Mouse (Mus musculus) hindbrain, embryonic 14.5 days (tissue): ENCODE results near the gene Matk. TPM values are rescaled to one million over a fixed set of nuclear protein-coding genes. Genes with fewer than 3 reads are reported as not detected.

Source experiments
- ATAC-seq: fragments of 200-750 bp; cut with Nextera tagmentation; 2 replicates; pipeline ENCODE4 v1.8.0; 2017; ENCODE audit warnings: moderate number of reproducible peaks, mild to moderate bottlenecking, moderate TSS enrichment, moderate library complexity; ENCODE audit not compliant: low FRiP score
- DNase-seq: peaks from one replicate; pipeline ENCODE4 v3.0.0-alpha.2; 2015; ENCODE audit warnings: low spot score
- H3K27ac ChIP-seq: fragments of 300-500 bp; sonication (generic); 2 replicates; pipeline ENCODE4 v1.5.1; 2014; ENCODE audit warnings: mild to moderate bottlenecking, moderate library complexity
- H3K27me3 ChIP-seq: fragments of 300-500 bp; sonication (generic); 2 replicates; pipeline ENCODE4 v1.6.1; 2014; ENCODE audit warnings: mild to moderate bottlenecking, low read length, mixed read lengths; ENCODE audit not compliant: control insufficient read depth, insufficient read depth
- H3K36me3 ChIP-seq: fragments of 300-500 bp; sonication (generic); replicated peaks from 2 replicates; pipeline ENCODE4 v1.6.1; 2014; ENCODE audit not compliant: control insufficient read depth, insufficient read depth
- H3K4me1 ChIP-seq: fragments of 300-500 bp; sonication (generic); replicated peaks from 2 replicates; pipeline ENCODE4 v1.6.1; 2014; ENCODE audit warnings: antibody characterized with exemption, low read length, mixed read lengths; ENCODE audit not compliant: control insufficient read depth, insufficient read depth
- H3K4me2 ChIP-seq: fragments of 300-500 bp; sonication (generic); replicated peaks from 2 replicates; pipeline ENCODE4 v1.6.1; 2014; ENCODE audit warnings: mild to moderate bottlenecking, moderate library complexity
- H3K4me3 ChIP-seq: fragments of 300-500 bp; sonication (generic); replicated peaks from 2 replicates; pipeline ENCODE4 v1.5.1; 2014; ENCODE audit warnings: mild to moderate bottlenecking, low read length
- H3K9ac ChIP-seq: fragments of 300-500 bp; sonication (generic); 2 replicates; pipeline ENCODE4 v1.6.1; 2014
- H3K9me3 ChIP-seq: fragments of 300-500 bp; sonication (generic); 2 replicates; pipeline ENCODE4 v1.6.1; 2016; ENCODE audit warnings: low read length; ENCODE audit not compliant: control insufficient read depth
- WGBS: fragments of 180-500 bp; shearing (Covaris S2); extraction: QIAGEN DNeasy Blood & Tissue Kit; methylation state at CpG from one replicate; pipeline ENCODE4 v1.1.7; 2014; 5-methylcytosine and 5-hydroxymethylcytosine counted together
- polyA plus RNA-seq: library from polyadenylated mRNA; unstranded; fragments of >200 nt; fragmentation: Nextera tagmentation; extraction: Ambion mirVana; gene quantifications from 2 replicates; pipeline ENCODE4 v1.2.1, GENCODE M21; 2014

Gene Matk
- polyA plus RNA-seq, 1 experiment from 2014 or later, result 30.2 TPM

GRCm38 (mm10) chr10:81238618-81239017 lies 14.1 kb upstream of the Matk start:
- Histone ChIP-seq H3K4me3 (no peak overlapping the region), H3K27me3 (peaks cover 20% of the 10 kb centered on the region), H3K36me3 (0 out of 2 replicates have a peak, but pooled peaks cover 9% of the 10 kb centered on the region), H3K4me1 (peaks cover 5% of the 10 kb centered on the region; the same call in 1 of the 2 replicates), H3K9ac (no peak overlapping the region), H3K9me3 (no peaks in the 10 kb centered on the region), H3K4me2 (no peak overlapping the region), H3K27ac (no peak overlapping the region)
- ATAC-seq (no peak), DNase-seq (no peak)
- 77% methylated on average over 2 of the region's 2 CpGs for WGBS

GRCm38 (mm10) chr10:81240876-81241275 lies 11.9 kb upstream of the Matk start:
- H3K36me3 ChIP-seq, result 0 out of 2 replicates have a peak, but pooled peaks cover 9% of the 10 kb centered on the region
- H3K9ac ChIP-seq, result no peak overlapping the region
- H3K9me3 ChIP-seq, result no peaks in the 10 kb centered on the region
- H3K4me3 ChIP-seq, result no peak overlapping the region
- H3K27ac ChIP-seq, result no peak overlapping the region
- WGBS, result 24% methylated on average over 13 of the region's 13 CpGs
- no peak overlapping the region for H3K4me2 ChIP-seq
- ATAC-seq, result no peak
- peak; percentile 72 for DNase-seq
- H3K4me1 ChIP-seq, result no peaks in the 10 kb centered on the region
- peaks cover 20% of the 10 kb centered on the region for H3K27me3 ChIP-seq

- DNase-seq (no peak), ATAC-seq (no peak)
- no peak overlapping the region for H3K4me2 ChIP-seq
- H3K4me3 ChIP-seq, result no peak overlapping the region
- H3K36me3 ChIP-seq, result 0 out of 2 replicates have a peak, but pooled peaks cover 9% of the 10 kb centered on the region
- H3K9me3 ChIP-seq, result no peaks in the 10 kb centered on the region
- no peak overlapping the region for H3K27ac ChIP-seq
- 93% methylated on average over 16 of the region's 16 CpGs for WGBS
- no peaks in the 10 kb centered on the region for H3K4me1 ChIP-seq
- no peak overlapping the region for H3K9ac ChIP-seq
- H3K27me3 ChIP-seq, result peaks cover 20% of the 10 kb centered on the region
These were observed 10.7 kb upstream of the Matk start for GRCm38 (mm10) chr10:81242021-81242420.

GRCm38 (mm10) chr10:81244146-81244545 lies 8.6 kb upstream of the Matk start:
- Histone ChIP-seq H3K27ac (no peak overlapping the region), H3K9me3 (no peaks in the 10 kb centered on the region), H3K27me3 (peaks cover 17% of the 10 kb centered on the region), H3K9ac (no peak overlapping the region), H3K36me3 (0 out of 2 replicates have a peak, but pooled peaks cover 23% of the 10 kb centered on the region), H3K4me1 (no peaks in the 10 kb centered on the region), H3K4me2 (no peak overlapping the region), H3K4me3 (no peak overlapping the region)
- 78% methylated on average over 4 of the region's 4 CpGs for WGBS
- no peak for ATAC-seq
- no peak for DNase-seq

GRCm38 (mm10) chr10:81244595-81244994 lies 8.1 kb upstream of the Matk start:
- Histone ChIP-seq H3K4me2 (no peak overlapping the region), H3K4me1 (no peaks in the 10 kb centered on the region), H3K27ac (no peak overlapping the region), H3K9me3 (no peaks in the 10 kb centered on the region), H3K4me3 (no peak overlapping the region), H3K27me3 (peaks cover 13% of the 10 kb centered on the region), H3K36me3 (peaks cover 23% of the 10 kb centered on the region; the same call in 1 of the 2 replicates), H3K9ac (no peak overlapping the region)
- ATAC-seq (peak; percentile 49; the same call in 1 of the 2 replicates), DNase-seq (peak; percentile 71)
- WGBS, result 7% methylated on average over 17 of the region's 17 CpGs

- H3K36me3 ChIP-seq, result peaks cover 23% of the 10 kb centered on the region; the same call in 1 of the 2 replicates
- 93% methylated on average over 6 of the region's 6 CpGs for whole genome bisulfite sequencing
- ATAC-seq, result no peak
These were observed 7.6 kb upstream of the Matk start for GRCm38 (mm10) chr10:81245166-81245565.

GRCm38 (mm10) chr10:81247804-81248203 lies 4.9 kb upstream of the Matk start:
- H3K36me3 ChIP-seq, result peaks cover 14% of the 10 kb centered on the region; the same call in 1 of the 2 replicates
- no peaks in the 10 kb centered on the region for H3K9me3 ChIP-seq
- peaks cover 19% of the 10 kb centered on the region for H3K27me3 ChIP-seq
- ATAC-seq (no peak), DNase-seq (no peak)
- no peak overlapping the region for H3K4me2 ChIP-seq
- 93% methylated on average over 2 of the region's 2 CpGs for WGBS
- no peak overlapping the region for H3K27ac ChIP-seq
- no peak overlapping the region for H3K9ac ChIP-seq
- 0 out of 2 replicates have a peak, but pooled peaks cover 10% of the 10 kb centered on the region for H3K4me1 ChIP-seq
- no peak overlapping the region for H3K4me3 ChIP-seq

More at GRCm38 (mm10) chr10:81245166-81245565, 7.6 kb upstream of the Matk start:
- Histone ChIP-seq H3K4me3 (no peak overlapping the region), H3K4me2 (no peak overlapping the region), H3K27ac (no peak overlapping the region), H3K9me3 (no peaks in the 10 kb centered on the region), H3K9ac (no peak overlapping the region), H3K4me1 (no peaks in the 10 kb centered on the region), H3K27me3 (peaks cover 7% of the 10 kb centered on the region)
- DNase-seq, result no peak

GRCm38 (mm10) chr10:81249442-81249841 lies 3.3 kb upstream of the Matk start:
- Histone ChIP-seq H3K4me2 (no peak overlapping the region), H3K4me1 (0 out of 2 replicates have a peak, but pooled peaks cover 15% of the 10 kb centered on the region), H3K27me3 (peaks cover 22% of the 10 kb centered on the region), H3K9ac (no peak overlapping the region), H3K9me3 (no peaks in the 10 kb centered on the region), H3K36me3 (peaks cover 14% of the 10 kb centered on the region; the same call in 1 of the 2 replicates), H3K4me3 (no peak overlapping the region), H3K27ac (no peak overlapping the region)
- ATAC-seq, result no peak
- no peak for DNase-seq
- 88% methylated on average over 8 of the region's 8 CpGs for WGBS

GRCm38 (mm10) chr10:81254886-81255285 lies 2.2 kb downstream of the Matk start:
- Histone ChIP-seq H3K4me2 (no peak overlapping the region), H3K27me3 (peaks cover 56% of the 10 kb centered on the region), H3K4me1 (peaks cover 26% of the 10 kb centered on the region; the same call in 1 of the 2 replicates), H3K9me3 (no peaks in the 10 kb centered on the region), H3K4me3 (no peak overlapping the region), H3K36me3 (no peaks in the 10 kb centered on the region; the same call in 1 of the 2 replicates), H3K9ac (no peak overlapping the region), H3K27ac (no peak overlapping the region)
- 59% methylated on average over 1 of the region's 1 CpGs for WGBS
- DNase-seq, result no peak
- ATAC-seq, result no peak
